Mouse (Mus musculus) gastrocnemius, postnatal 4 days (tissue): Measurements from ENCODE around the gene Pak7. TPM values are rescaled to one million over a fixed set of nuclear protein-coding genes. Genes with fewer than 3 reads are reported as not detected.

Experiments used
- DNase-seq, 2 experiments: peaks; one replicate each; pipeline ENCODE4 v3.0.0; 2021 to 2022; ENCODE audit warnings: low spot score in 2 of 2, mixed read lengths in 2 of 2
- total RNA-seq, 2 experiments: library from RNA; stranded (reverse); gene quantifications; 2 replicates each; pipeline ENCODE4 v1.2.3; 2021

Pak7 gene
- total RNA-seq, 2 experiments from 2014 or later: 0.29 to 0.52 TPM

DNA sequence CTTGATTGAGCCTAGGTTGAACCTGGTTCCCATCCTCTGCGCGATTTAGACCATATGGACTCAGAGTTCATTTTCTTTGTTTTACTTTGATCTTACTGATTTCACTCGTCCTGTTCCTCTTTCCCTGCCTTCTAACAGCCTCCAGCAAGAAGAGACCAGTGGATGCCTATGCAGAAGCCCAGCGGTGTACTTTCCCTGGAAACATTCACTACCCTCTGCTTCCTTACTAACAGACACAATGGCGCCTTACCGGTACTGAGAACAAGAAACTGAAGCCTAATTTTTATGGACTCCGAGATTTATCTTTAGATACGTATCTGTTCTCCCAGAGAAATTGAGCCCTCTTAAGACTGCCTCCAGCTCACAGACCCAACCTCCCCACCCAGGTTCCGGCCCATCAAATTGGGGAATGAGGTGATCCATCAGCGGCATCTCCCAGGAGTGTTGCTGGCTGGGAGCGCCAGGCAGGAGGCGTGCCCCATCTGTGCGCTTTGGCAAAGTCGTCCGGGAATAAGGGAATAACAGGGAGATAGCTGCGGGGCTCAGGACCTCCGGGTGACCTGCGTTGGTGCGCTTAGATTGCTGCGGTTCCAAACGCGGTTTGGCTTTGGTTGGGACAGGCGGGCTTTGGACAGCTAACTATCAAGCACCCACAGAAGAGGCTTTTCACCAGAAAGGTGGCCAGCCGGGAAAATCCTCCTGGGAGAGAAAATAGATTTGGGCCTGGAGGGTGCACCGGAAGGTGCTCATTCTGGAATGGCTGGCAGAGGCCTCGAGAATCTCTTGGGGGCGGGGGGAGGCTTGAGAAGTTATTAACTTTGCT lies 336.8 kb downstream of the Pak7 start:
- DNase-seq: no peak

DNA sequence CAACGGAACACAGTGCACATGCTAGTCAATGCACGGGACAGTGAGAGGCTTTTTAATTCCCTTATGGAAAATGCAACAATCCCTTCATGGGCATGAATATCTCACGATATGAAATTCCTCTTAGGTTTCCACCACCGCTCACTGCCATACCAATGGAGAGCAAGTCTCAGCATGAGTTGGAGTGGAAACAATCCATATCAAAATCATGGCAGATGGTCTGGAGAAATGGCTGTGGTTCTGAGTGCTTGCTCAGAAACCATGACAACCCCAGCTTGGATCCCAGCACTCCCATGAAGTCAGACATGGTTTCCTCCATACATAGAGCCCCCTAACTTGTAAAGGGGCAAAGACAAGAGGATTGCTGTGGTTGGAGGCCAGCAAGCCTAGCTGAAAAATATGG lies 339.3 kb downstream of the Pak7 start:
- DNase-seq: no peak

Other genes with a start within 250 kb of the Pak7 start
- gene Ankef1, start 113.9 kb upstream of the Pak7 start, total RNA-seq: 1 to 10 TPM; 1.7 to 2.3 TPM